Mouse (Mus musculus): ENCODE results near the gene Pde3b.
A peak's percentile ranks its signal among the peaks of the same experiment; 100 is the strongest.
"Not testable (repeated sequence)": the region's sequence is repeated elsewhere in the genome, so short reads cannot be mapped to it uniquely, and the experiment has no call there.

Gene Pde3b

DNA sequence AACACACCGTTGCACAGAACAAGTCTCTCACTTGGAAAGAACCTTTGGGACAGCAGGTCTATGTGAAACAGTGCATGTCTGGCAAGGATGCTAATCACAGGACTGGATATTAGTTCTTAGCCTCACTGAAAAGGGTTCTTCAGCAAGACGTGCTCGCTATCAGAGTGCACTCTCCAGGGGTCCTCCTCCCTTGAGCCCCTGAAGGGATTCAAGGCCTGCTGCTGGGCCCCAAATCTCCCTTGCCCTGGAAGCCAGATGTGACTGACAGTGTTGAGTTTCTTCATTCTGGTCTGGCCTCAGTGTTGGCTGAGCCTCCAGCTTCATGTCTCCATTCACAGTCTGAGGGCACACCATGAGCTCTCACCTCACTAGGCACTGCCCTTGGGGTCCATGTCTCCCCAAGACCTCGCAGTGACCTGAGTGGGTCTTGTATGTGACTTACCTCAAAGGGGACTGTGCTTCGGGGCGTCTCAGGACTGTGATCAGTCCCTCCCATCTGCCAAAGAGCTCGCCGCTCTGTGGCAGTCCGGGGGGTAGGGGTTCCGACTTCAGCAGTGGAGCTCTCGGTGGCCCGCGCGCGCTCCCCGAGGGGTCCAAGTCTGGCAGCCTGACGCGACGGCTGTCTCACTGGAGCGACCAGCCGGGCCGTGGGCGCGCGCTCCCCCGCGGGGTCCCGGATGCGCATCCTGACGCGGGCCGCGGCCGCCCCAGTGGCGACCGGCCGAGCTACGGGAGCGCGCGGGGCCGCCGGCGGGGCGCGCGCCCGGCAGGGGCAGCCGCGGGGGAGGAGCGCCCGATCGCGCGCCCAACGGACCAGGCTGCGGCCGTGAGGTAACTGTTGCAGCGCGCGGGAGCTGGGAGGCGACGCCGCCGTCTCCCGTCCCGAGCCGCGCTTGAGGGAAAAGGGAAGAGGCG is at the start of gene Pde3b:
Gene Pde3b, plus strand, starts transcription at position 861 of the 915 bp plus-strand sequence.
- DNase-seq (ENCODE audit: low read depth, low spot score), result peak; percentile 55

DNA sequence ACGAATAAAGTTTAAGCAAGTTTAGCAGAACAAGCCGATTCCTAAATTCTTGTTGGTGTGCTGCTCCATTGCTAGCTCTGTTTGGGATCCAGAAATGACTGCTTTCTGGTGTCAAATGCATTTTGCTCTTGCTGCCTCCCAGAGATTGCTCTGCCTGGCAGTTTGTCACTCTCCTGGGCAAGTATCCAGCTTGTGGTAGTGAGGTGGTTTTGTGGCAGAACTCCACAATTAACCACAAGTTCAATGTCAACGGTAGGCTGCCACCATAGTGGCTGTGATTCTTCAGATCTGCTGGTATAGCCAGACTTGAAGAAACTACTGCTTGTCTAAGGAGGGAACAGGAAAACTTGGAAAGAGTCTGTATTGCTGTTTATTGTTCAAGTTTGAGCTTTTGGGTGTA is 13.0 kb upstream of the Pde3b start:
- DNase-seq (ENCODE audit: low read depth, low spot score), result no peak

DNA sequence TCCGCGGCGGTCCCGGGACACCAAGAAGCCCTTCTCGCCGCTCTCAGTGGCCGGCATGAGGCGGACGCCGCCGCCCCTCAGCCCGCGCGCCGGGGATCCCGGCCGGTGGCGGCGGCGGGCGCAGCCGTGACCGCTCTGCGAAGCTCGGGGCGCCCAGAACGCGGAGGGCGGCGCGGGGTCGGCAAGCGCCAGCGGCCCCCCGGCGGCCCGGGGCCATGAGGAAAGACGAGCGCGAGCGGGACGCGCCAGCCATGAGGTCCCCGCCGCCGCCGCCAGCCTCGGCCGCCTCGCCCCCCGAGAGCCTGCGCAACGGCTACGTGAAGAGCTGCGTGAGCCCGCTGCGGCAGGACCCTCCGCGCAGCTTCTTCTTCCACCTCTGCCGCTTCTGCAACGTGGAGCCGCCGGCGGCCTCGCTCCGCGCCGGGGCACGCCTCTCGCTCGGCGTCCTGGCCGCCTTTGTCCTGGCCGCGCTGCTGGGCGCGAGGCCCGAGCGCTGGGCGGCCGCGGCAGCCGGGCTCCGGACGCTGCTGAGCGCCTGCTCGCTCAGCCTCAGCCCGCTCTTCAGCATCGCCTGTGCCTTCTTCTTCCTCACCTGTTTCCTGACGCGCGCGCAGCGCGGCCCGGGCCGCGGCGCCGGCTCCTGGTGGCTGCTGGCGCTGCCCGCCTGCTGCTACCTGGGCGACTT is 397 bp downstream of the Pde3b start:
- peak; percentile 48 for DNase-seq (ENCODE audit: low read depth, low spot score)

DNA sequence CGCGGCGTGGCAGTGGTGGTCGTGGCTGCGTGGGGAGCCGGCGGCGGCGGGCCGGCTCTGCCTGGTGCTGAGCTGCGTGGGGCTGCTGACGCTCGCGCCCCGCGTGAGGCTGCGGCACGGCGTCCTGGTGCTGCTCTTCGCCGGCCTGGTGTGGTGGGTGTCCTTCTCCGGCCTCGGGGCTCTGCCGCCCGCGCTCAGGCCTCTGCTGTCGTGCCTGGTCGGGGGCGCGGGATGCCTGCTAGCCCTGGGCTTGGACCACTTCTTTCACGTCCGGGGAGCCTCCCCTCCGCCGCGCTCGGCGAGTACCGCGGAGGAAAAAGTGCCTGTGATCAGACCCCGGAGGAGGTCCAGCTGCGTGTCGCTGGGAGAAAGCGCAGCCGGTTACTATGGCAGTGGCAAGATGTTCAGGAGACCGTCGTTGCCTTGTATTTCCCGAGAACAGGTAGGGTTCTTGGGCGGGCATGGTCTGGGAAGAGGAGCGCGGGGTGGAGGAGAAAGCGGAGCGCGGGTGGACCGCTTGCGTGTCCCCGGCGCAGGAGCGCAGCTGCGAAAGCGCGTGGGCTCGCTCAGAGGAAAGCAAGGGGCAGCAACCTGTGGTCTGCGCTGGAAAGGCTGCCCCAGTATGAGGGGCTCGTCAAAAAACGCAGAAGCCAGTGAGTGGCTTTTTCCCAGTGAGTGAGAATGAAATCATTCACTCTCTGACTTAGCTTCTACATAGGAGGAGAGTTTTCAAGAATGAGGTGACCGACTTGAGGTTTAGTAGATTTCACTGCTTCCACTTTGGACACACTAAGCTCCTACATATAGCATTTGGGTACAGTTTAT is 1.2 kb downstream of the Pde3b start:
- DNase-seq (ENCODE audit: low read depth, low spot score), result no peak

DNA sequence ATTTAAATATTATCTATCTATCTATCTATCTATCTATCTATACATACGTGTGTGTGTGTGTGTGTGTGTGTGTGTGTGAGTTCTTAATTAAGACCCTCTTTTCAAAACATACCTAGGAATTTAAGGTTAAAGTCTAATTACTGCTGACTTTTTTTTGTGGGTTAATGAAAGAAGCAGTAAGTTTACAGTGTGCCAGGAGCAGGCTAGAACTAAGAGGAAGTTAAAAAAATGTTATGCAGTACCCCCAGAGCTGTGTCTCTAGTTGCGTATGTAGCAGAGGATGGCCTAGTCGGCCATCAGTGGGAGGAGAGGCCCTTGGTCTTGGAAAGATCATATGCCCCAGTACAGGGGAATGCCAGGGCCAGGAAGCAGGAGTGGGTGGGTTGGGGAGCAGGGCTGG is 4.2 kb downstream of the Pde3b start:
- DNase-seq (ENCODE audit: low read depth, low spot score), result not testable (repeated sequence)

DNA sequence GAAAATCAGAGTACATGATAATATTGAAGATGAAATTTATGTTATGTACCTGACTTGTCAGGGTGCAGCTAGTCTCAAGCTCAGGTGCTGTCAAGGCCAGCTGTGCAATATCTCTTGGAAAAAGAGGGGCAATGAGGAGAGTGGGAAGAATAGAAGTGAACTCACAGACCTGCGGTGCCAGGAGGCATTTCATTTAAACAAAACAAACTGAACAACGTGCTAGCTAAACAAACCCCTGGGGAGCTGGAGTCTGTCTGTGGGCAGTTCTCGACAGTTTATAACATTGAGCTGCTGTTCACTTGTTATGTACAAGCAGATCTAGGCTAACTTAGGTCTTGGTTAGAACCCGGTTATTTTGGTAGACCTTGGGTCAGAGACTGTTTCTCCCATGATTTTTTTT is 5.8 kb downstream of the Pde3b start:
- no peak for DNase-seq (ENCODE audit: low read depth, low spot score)

DNA sequence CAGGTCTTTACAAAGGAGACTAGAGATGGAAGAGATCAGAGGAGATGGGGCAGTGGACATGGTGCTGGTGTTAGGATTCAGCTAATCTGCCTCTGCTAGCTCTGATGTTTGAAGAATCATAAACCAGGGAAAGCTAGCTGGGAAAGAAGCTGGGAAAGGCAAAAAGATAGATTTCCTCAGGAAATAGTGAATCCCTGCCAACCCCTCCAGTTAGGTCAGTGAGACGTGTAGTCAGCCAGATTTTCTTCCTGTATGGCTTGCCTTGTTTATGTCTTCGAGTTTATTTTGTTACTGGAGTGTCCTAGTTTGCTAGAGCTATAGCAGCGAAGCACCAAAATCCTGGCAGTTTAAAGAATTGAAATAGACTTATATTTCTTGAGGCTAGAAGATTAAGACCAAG is 7.1 kb downstream of the Pde3b start:
- DNase-seq (ENCODE audit: low read depth, low spot score), result no peak

DNA sequence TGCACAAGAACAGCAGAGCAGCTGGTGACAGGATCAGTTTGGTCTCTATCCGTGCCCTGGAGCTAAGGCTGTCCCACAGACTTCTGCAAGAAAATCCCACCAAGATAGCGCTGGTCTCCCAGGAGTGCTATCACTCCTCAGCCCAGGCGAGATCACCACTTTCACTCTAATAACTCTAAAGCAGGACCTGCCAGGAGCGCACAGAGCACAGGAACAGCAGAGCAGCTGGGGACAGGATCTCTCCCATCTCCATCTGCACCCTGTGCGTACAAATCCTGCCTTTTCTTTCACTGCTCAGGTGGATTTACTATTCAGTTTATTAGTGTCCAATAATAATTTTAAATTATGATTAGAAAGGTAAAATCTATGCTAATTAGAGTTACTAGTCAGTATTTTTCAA is 14.7 kb downstream of the Pde3b start:
- no peak for DNase-seq (ENCODE audit: low read depth, low spot score)

DNA sequence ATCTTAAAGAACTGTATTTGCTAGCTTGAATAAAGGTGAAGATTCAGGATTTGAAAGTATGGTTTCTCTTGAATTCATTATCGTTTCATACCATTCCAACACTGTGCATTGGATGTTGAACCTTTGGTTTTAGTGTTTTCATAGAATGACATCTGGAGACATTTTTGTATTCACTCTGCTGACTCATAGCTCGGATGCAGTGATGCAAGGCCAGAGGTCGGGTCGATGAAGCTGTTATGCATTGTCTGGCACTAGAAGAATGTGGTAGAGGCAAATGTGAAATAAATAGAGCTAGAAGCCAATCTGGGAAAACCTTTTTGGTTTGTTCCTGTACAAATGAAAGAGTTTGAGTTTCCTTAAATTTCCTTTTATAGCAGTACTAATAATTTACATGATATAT is 16.9 kb downstream of the Pde3b start:
- DNase-seq (ENCODE audit: low read depth, low spot score), result no peak

DNA sequence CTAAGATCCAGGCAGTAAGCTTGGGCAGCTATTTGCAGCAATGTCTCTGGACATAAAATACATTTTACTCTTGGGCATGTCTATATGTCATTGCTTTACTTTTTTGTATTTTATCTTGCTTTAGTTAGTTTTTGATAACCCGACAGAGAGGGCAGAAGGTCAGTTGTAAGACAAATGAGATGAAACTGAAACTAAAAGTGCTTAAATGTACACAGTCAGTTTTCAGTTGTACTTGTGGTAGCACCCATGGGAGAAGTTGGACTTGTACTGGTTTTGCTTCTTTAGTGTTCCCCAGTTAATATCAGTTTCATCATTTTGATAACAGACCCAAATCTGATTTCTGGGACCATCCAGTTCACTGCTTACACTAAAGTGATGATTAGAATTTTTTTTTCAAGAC is 24.6 kb downstream of the Pde3b start:
- peak; percentile 10 for DNase-seq (ENCODE audit: low read depth, low spot score)

DNA sequence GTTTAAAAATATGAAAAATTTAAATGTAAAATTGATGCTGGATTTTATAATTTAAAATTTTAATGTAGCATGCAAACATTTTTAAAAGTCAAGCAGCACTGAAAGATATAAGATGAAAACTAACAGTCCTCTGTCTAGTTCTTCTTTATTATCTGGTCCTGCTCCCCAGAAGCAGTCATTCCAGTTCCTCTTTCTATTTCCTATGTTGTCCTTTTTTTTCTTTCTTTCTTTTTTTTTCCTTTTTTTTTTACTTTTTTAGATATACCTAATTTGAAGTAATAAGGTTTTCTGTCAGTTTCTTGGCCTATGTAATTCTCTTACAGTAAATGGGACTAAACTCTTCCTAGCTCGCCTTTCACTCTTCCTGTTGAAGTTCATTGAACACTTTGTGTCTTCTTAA is 25.4 kb downstream of the Pde3b start:
- DNase-seq (ENCODE audit: low read depth, low spot score), result no peak

DNA sequence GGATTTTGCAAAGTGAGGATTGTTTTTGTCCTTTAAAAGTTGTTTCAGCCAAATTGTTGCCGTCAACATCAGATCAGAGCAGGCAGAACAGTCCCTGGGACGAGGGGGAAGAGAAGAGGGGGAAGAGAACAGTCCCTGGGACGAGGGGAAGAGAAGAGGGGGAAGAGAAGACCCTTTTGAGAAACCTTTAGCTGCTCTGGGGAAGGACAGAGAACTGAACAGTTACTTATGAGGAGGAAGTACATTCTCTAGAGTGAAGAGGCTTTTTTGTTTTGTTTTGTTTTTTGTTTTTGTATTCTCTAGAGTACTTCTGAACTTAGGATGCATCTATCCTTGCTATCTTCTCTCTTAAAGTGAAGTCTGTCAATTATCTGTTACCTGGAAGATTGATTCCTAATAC is 37.8 kb downstream of the Pde3b start:
- no peak for DNase-seq (ENCODE audit: low read depth, low spot score)

DNA sequence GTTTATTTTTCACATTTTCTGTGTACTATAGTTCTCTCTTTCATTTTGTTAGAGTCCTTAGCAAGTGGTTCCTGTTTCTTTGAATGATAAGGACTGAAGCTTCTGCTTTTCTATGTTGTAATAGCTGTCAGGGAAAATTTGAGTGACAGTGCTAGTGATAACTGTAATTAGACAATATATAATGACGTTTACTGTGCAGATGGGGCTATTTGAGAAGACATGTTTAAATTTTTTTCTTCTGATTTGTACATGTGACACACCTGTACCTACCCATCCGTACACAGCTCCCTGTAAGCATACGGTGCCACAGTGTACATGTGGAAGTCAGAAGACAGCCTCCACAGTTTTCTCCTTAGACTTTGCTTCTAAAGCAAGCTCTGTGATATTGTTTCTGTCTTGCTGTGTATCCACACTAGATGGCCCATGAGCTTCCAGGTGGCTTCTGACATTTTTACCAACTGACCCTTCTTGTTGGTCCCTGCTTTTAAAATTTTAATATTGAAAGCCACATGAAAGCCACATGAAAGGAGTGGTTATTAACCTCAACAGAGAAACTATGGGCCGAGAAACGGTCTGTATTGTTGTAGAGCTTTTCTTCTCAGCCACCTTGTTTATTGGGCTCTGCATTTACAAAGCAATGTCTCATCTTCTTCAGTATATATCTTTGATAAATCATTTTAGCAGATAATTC is 38.4 kb downstream of the Pde3b start:
- DNase-seq (ENCODE audit: low read depth, low spot score), result peak; percentile 17

DNA sequence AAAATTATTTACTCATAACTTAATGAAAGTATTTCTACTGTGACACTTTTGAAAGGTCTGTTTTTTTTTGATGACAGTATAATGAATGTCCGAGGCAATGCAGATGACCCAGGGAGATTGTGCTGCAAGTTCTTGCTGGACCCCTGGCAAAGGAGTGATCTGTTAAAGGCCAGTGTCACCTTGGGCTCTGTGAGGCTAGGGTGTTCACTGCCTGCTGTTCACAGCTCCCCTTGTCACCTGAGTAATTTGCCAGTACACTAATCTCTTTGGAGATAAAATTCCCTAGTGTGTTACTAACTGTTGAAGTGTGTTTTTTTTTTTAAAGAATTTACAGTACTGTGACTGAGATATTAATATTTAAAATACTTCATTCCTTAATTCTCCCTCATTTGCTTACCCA is 39.8 kb downstream of the Pde3b start:
- DNase-seq (ENCODE audit: low read depth, low spot score), result no peak

DNA sequence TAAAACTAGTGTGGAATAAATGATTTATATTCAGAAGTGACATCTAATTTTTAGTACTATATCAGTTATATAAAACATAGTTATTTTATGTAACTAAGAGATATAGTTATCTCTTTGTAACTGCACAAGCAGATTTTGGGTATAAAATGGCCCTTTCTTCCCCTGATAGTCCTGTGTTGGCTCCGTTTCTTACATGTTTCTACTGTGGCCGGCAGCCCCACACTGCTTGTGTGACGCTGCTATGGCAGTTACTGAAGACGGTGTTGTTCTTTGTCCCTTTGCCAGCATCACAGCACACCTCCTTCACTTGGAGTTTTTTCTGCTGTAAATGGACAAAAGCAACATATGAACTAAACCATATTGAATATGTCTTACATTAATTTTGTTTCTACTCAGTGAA is 41.8 kb downstream of the Pde3b start:
- DNase-seq (ENCODE audit: low read depth, low spot score), result no peak

DNA sequence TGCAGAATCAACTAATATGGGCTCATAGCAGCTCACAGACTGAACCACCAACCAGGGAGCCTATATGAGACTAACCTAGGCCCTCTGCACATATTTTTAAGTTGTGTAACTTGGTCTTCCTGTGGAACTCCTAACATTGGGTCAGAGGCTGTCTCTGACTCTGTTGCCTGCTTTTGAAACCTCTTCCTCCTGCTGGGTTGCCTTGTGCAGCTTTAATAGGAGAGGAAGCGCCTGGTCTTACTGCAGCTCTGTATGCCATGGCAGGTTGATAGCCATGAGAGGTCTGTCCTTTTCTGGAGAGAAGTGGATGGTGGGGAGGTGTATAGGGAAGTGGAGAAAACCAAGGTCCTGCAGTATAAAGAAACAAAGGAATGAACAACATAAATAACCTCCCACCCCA is 44.8 kb downstream of the Pde3b start:
- no peak for DNase-seq (ENCODE audit: low read depth, low spot score)

DNA sequence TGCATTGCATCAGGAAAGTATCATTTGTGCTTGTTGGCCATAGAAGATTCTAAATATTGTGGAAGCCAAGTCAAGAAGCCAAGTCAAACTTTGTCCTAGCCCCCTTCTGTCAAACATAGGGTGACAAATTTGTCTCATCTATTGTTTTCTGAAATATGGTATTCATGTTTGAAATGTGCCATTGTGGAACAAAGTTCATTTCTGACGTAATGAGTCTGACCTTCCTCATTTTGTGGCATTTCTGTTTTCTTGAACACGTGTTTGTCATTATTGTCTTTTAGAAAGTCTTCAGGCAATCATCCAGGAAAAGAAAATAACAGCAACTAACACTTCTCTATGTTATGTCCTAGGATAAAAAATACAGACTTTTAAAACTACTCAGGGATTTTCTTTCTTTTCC is 46.6 kb downstream of the Pde3b start:
- DNase-seq (ENCODE audit: low read depth, low spot score), result no peak

DNA sequence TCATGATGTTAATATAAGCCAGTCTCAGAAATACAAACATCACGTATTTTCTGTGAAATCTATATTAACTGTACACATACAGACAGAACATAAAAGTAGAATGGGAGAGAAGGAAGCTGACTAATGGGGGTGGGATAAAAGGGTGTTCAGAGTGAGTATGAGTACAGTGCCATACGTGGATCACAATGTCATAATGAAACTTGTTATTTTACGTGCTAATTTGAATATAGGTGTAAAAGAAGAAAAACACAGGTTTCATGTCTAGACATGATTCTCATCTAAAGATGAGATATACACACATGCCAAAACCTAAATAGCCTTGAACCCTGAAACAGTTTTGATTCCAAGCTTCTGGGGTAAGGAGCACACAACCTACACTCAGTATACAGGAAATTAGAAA is 51.3 kb downstream of the Pde3b start:
- DNase-seq (ENCODE audit: low read depth, low spot score), result no peak

DNA sequence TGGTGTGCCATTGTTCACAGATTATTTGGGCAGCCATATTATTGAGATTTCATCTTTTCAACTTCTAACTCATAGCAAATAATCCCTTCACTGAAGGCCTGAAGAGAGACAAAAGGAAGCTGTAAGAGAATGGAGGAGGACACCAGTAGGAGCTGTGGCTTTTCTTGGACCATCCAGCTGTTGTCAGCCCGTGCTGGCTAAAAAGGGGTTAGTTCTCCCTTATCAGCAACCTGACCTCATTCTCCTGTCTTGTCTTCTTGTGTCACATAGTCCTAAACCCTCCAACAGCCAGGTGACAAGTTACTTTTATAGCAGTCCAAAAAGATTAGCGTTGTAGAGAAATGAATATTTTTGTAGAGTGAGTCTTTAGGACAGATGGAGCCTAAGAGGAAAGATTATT is 57.4 kb downstream of the Pde3b start:
- no peak for DNase-seq (ENCODE audit: low read depth, low spot score)

DNA sequence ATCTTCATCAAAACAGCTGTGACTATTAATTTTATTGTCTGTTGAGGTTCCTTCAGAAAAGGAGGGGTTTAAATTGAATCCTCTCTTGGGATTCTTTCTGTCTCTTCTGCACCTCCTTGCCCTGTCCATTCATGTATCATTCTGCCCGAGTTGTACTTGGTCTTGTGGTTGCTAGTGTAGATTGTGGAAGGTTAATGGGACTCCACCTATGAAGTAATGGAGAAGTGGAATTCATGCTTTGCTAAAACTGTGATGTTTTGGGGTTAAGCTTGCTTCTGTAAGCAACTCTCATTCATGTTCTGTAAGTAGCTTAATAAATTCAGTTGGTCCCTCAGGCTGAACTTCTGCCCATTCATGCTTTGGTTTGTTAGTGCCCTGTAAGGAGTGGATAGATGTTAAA is 59.8 kb downstream of the Pde3b start:
- no peak for DNase-seq (ENCODE audit: low read depth, low spot score)

DNA sequence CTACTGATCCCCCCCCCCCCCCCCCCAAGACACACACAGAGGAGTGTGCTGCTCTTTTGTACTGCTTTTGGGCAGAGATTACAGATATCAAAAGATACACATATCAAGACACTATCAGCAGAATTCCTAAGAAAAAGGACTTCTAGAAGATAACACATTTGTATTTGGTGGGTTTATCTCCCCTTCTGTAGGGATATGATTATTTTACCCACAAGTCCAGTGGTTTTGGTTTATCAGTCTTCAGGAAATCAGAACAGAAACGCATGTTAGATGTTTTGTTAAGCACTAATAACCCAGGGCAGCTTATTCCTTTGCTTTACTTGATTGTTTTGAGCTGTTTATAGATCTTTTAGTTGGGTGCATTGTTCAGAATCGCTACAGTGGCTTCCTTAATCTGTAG is 62.8 kb downstream of the Pde3b start:
- DNase-seq (ENCODE audit: low read depth, low spot score), result no peak

DNA sequence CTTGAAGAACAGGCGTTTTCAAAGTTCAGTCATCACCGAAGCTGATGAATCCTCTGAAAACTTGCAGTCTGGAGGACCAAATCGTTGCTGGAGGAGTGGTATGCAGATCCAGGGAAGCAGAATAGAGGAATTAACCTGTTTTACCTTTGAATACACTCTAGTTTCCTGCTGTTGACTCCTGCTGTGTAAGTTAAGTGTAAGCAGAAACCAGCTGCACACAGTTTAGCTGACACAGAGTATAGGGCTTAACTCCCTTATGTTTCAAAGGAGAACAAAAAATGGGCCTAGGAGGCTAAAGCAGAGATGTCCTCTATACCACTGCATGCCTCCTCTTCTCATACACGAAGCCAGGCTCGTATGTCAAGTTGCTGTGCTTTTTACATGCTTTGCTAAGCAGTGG is 63.8 kb downstream of the Pde3b start:
- peak; percentile 19 for DNase-seq (ENCODE audit: low read depth, low spot score)

Data from CD4-positive, CD25-positive, alpha-beta regulatory T cell, adult 2 months (primary cell).